Mouse (Mus musculus): ENCODE measurements around the gene Mpped2. TPM values are rescaled to one million over a fixed set of nuclear protein-coding genes. Genes with fewer than 3 reads are reported as not detected.

Gene Mpped2
- polyA plus RNA-seq (2021; fragmentation: Nextera tagmentation), result 44.0 and 48.9 TPM in 2 replicates
- long read RNA-seq, experiment 1, transcript Mpped2-202 (7 exons, 2,848 nt), result major isoform, 179 of 227 reads
- long read RNA-seq, experiment 1, partial matches to known transcripts, result 4 of 227 reads
- long read RNA-seq, experiment 1, other reads (novel, unspliced or antisense), result 40 of 227 reads
- long read RNA-seq, experiment 2, transcript Mpped2-202 (7 exons, 2,848 nt), result major isoform, 42 of 81 reads
- long read RNA-seq, experiment 2, partial matches to known transcripts, result 18 of 81 reads
- long read RNA-seq, experiment 2, other reads (novel, unspliced or antisense), result 19 of 81 reads

GRCm38 (mm10) chr2:106692783-106693701 is at the start of gene Mpped2:
Gene Mpped2, plus strand, starts transcription at chr2:106693269.

